Mouse (Mus musculus) midbrain, embryonic 15.5 days (tissue): Measurements from ENCODE around the gene Fat3. TPM values are rescaled to one million over a fixed set of nuclear protein-coding genes. Genes with fewer than 3 reads are reported as not detected.

Experiments used
- ATAC-seq: fragments of 200-750 bp; cut with Nextera tagmentation; replicated peaks from 2 replicates; pipeline ENCODE4 v1.8.0; 2017; ENCODE audit warnings: moderate TSS enrichment
- H3K27ac ChIP-seq: fragments of 300-500 bp; sonication (generic); 2 replicates; pipeline ENCODE4 v1.5.1; 2015; ENCODE audit warnings: mild to moderate bottlenecking, inconsistent platforms
- H3K27me3 ChIP-seq: fragments of 300-500 bp; sonication (generic); replicated peaks from 2 replicates; pipeline ENCODE4 v1.6.1; 2015; ENCODE audit warnings: inconsistent platforms
- H3K36me3 ChIP-seq: fragments of 300-500 bp; sonication (generic); replicated peaks from 2 replicates; pipeline ENCODE4 v1.6.1; 2015; ENCODE audit warnings: inconsistent platforms
- H3K4me1 ChIP-seq: fragments of 300-500 bp; sonication (generic); 2 replicates; pipeline ENCODE4 v1.6.1; 2015; ENCODE audit warnings: inconsistent platforms
- H3K4me2 ChIP-seq: fragments of 300-500 bp; sonication (generic); 2 replicates; pipeline ENCODE4 v1.6.1; 2015; ENCODE audit warnings: inconsistent platforms, mild to moderate bottlenecking, moderate library complexity
- H3K4me3 ChIP-seq: fragments of 300-500 bp; sonication (generic); 2 replicates; pipeline ENCODE4 v1.5.1; 2015; ENCODE audit warnings: mild to moderate bottlenecking, inconsistent platforms
- H3K9ac ChIP-seq: fragments of 300-500 bp; sonication (generic); 2 replicates; pipeline ENCODE4 v1.6.1; 2015; ENCODE audit warnings: mild to moderate bottlenecking, inconsistent platforms
- H3K9me3 ChIP-seq: fragments of 300-500 bp; sonication (generic); 2 replicates; pipeline ENCODE4 v1.6.1; 2016; ENCODE audit warnings: inconsistent platforms
- WGBS: fragments of 180-500 bp; shearing (Covaris S2); methylation state at CpG from one replicate; pipeline ENCODE4 v1.1.7; 2015; ENCODE audit warnings: mixed read lengths; 5-methylcytosine and 5-hydroxymethylcytosine counted together
- polyA plus RNA-seq: library from polyadenylated mRNA; unstranded; fragments of >200 nt; fragmentation: Nextera tagmentation; extraction: Ambion mirVana; gene quantifications from 2 replicates; pipeline ENCODE4 v1.2.1, GENCODE M21; 2015

The Fat3 gene
- polyA plus RNA-seq, 1 experiment from 2014 or later, result 15.5 TPM

DNA sequence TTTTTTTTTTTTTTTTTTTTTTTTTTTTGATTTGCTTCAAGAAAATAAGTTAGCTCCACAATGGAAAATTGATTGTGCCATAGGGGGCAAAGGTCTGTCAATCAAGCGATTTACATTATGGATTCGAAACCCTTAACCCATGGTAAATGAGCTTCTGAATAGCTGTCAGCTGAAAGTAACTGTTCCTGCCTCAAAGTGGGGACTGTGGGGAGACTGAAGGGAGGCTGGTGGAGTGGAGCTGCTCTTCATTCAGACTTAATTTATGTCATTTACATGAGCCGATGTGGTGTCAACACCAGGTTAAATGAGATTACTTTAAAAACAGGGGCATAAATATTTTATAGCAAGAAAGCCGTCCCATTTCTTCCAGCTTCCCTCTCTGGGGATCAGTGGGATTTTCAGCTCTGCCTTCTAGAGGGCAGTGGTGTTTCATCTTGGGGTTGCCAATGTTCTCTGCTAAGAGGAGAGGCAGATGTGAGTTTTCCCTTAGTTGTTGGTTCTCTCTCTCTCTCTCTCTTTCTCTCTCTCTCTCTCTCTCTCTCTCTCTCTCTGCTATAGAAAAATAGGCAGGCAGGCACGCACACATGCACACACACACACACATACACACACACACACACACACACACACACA is 581.6 kb downstream of the Fat3 start:
- no peak overlapping the region for H3K9ac ChIP-seq
- 33% methylated on average over 5 of the region's 5 CpGs for WGBS
- peak; percentile 57; the same call in 1 of the 2 replicates for ATAC-seq
- no peaks in the 10 kb centered on the region for H3K27me3 ChIP-seq
- no peaks in the 10 kb centered on the region for H3K4me1 ChIP-seq
- H3K4me2 ChIP-seq, result no peak overlapping the region
- H3K36me3 ChIP-seq, result peaks cover 9% of the 10 kb centered on the region; the same call in 1 of the 2 replicates
- no peak overlapping the region for H3K27ac ChIP-seq
- no peak overlapping the region for H3K4me3 ChIP-seq
- no peaks in the 10 kb centered on the region for H3K9me3 ChIP-seq

- Histone ChIP-seq H3K4me1 (no peaks in the 10 kb centered on the region), H3K4me2 (no peak overlapping the region), H3K36me3 (peaks cover 9% of the 10 kb centered on the region; the same call in 1 of the 2 replicates), H3K27ac (no peak overlapping the region), H3K9me3 (no peaks in the 10 kb centered on the region), H3K9ac (no peak overlapping the region), H3K4me3 (no peak overlapping the region), H3K27me3 (no peaks in the 10 kb centered on the region)
- ATAC-seq, result no peak
Observed at GRCm38 (mm10) chr9:15916600-15916999, 584.5 kb downstream of the Fat3 start.

GRCm38 (mm10) chr9:15912735-15913134 is 588.4 kb downstream of the Fat3 start:
- no peak overlapping the region for H3K27ac ChIP-seq
- 57% methylated on average over 1 of the region's 1 CpGs for WGBS

DNA sequence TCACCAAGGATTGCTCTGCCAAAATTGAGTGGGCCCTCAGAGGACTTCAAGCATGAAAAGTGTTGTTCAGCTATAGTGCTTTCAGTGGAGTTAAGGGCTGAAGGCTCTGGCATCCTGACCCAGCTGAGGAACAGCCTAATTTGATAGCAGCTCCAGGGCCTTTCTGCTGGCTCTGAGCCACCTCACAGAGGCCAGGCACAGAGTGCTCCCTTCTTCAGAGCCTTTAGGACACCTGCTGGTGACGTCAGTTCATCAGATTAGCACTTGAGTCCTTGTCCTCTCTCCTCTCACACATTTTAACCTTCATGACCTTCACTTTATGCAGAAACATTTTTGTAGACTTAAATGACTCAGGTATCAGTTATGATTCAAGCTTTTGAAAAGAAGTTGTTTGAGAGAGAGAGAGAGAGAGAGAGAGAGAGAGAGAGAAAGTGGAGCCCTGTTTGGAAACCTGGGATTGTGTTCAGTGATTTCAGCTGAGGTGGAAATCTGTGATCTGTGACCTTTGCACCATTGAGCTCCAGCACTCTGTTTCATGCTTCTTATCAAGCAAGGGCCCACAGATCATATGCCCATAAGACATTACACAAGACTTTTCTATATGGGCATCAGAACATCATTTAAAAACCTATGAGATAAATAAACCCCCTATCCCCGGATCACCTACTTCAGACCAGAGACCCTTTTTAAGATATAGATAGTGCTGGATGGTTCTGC is 591.5 kb downstream of the Fat3 start:
- no peak for ATAC-seq
- WGBS, result 70% methylated on average over 2 of the region's 2 CpGs
- H3K4me2 ChIP-seq, result no peak overlapping the region
- H3K27ac ChIP-seq, result no peak overlapping the region
- no peak overlapping the region for H3K4me3 ChIP-seq
- peaks cover under 1% of the 10 kb centered on the region; the same call in 1 of the 2 replicates for H3K4me1 ChIP-seq
- no peaks in the 10 kb centered on the region for H3K27me3 ChIP-seq
- H3K9me3 ChIP-seq, result no peaks in the 10 kb centered on the region
- no peak overlapping the region for H3K9ac ChIP-seq
- H3K36me3 ChIP-seq, result 0 out of 2 replicates have a peak, but pooled peaks cover under 1% of the 10 kb centered on the region

More at GRCm38 (mm10) chr9:15912735-15913134, 588.4 kb downstream of the Fat3 start:
- no peaks in the 10 kb centered on the region for H3K9me3 ChIP-seq
- H3K36me3 ChIP-seq, result 0 out of 2 replicates have a peak, but pooled peaks cover 3% of the 10 kb centered on the region
- H3K9ac ChIP-seq, result no peak overlapping the region
- H3K4me3 ChIP-seq, result no peak overlapping the region
- no peak overlapping the region for H3K4me2 ChIP-seq
- no peaks in the 10 kb centered on the region for H3K4me1 ChIP-seq
- ATAC-seq, result no peak
- H3K27me3 ChIP-seq, result no peaks in the 10 kb centered on the region

- 34% methylated on average over 9 of the region's 9 CpGs for WGBS
- Histone ChIP-seq H3K4me1 (peaks cover 7% of the 10 kb centered on the region), H3K9me3 (no peaks in the 10 kb centered on the region), H3K27ac (peak overlapping the region; percentile 60; the same call in 1 of the 2 replicates), H3K4me3 (no peak overlapping the region), H3K4me2 (no peak overlapping the region), H3K36me3 (no peaks in the 10 kb centered on the region), H3K27me3 (no peaks in the 10 kb centered on the region), H3K9ac (no peak overlapping the region)
- peak; percentile 69 for ATAC-seq
Observed at GRCm38 (mm10) chr9:15903948-15904750, 596.9 kb downstream of the Fat3 start.

- no peaks in the 10 kb centered on the region for H3K27me3 ChIP-seq
- H3K9ac ChIP-seq, result no peak overlapping the region
- H3K4me1 ChIP-seq, result no peaks in the 10 kb centered on the region
- H3K9me3 ChIP-seq, result no peaks in the 10 kb centered on the region
- no peak for ATAC-seq
- no peak overlapping the region for H3K4me3 ChIP-seq
- 48% methylated on average over 2 of the region's 2 CpGs for WGBS
- no peak overlapping the region for H3K27ac ChIP-seq
- H3K4me2 ChIP-seq, result no peak overlapping the region
- H3K36me3 ChIP-seq, result no peaks in the 10 kb centered on the region
Observed at GRCm38 (mm10) chr9:15898112-15898511, 603.0 kb downstream of the Fat3 start.

DNA sequence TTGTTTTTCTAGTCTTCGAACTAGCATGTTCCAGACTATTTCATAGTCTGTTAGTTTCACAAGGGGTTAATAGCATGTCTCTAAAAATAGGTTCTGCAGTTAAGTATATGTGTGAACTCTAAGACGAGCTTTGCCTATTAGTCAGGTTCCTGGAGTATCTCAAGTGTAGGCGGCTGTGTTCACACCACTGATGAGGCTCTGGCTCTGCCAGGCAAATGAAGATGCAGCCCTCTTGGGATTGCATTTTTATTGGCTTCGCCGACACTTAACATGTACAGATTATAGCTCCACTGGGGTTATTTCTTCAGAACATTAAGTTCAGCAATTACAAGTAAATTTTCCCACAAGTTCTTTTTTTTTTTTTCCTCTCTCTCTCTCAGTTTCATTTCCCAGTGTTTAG is 614.3 kb downstream of the Fat3 start:
- ATAC-seq, result no peak
- H3K4me1 ChIP-seq, result 0 out of 2 replicates have a peak, but pooled peaks cover 3% of the 10 kb centered on the region
- no peak overlapping the region for H3K9ac ChIP-seq
- 77% methylated on average over 5 of the region's 5 CpGs for WGBS
- H3K9me3 ChIP-seq, result no peaks in the 10 kb centered on the region
- H3K4me3 ChIP-seq, result no peak overlapping the region
- H3K4me2 ChIP-seq, result no peak overlapping the region
- no peaks in the 10 kb centered on the region for H3K36me3 ChIP-seq
- no peaks in the 10 kb centered on the region for H3K27me3 ChIP-seq
- H3K27ac ChIP-seq, result no peak overlapping the region

GRCm38 (mm10) chr9:15880754-15881153 is 620.3 kb downstream of the Fat3 start:
- no peak overlapping the region for H3K27ac ChIP-seq
- H3K27me3 ChIP-seq, result no peaks in the 10 kb centered on the region
- H3K9me3 ChIP-seq, result no peaks in the 10 kb centered on the region
- no peak overlapping the region for H3K9ac ChIP-seq
- H3K36me3 ChIP-seq, result no peaks in the 10 kb centered on the region
- H3K4me1 ChIP-seq, result no peaks in the 10 kb centered on the region
- ATAC-seq, result peak; percentile 56; the same call in 1 of the 2 replicates
- H3K4me3 ChIP-seq, result no peak overlapping the region
- no peak overlapping the region for H3K4me2 ChIP-seq

- no peak overlapping the region for H3K4me3 ChIP-seq
- no peaks in the 10 kb centered on the region for H3K36me3 ChIP-seq
- ATAC-seq, result peak; percentile 60; the same call in 1 of the 2 replicates
Observed at GRCm38 (mm10) chr9:15880160-15880603, 620.9 kb downstream of the Fat3 start.

GRCm38 (mm10) chr9:15874506-15875160 is 626.5 kb downstream of the Fat3 start, which contains the start of gene Mtnr1b:
Mtnr1b (minus strand) TSS chr9:15874556.
- Histone ChIP-seq H3K27ac (no peak within 1 kb of the TSS), H3K4me3 (no peak within 1 kb of the TSS), H3K9ac (no peak within 1 kb of the TSS), H3K36me3 (no peaks in the 10 kb centered on the region), H3K4me2 (0 out of 2 replicates have a peak within 1 kb of the TSS, but pooled peaks have one; percentile 0), H3K27me3 (0 out of 2 replicates have a peak, but pooled peaks cover 3% of the 10 kb centered on the region), H3K9me3 (no peaks in the 10 kb centered on the region), H3K4me1 (no peaks in the 10 kb centered on the region)
- no peak for ATAC-seq
- WGBS, result 64% methylated on average over 19 of the region's 19 CpGs

More at GRCm38 (mm10) chr9:15880160-15880603, 620.9 kb downstream of the Fat3 start:
- Histone ChIP-seq H3K9ac (no peak overlapping the region), H3K9me3 (no peaks in the 10 kb centered on the region), H3K27ac (no peak overlapping the region), H3K27me3 (no peaks in the 10 kb centered on the region), H3K4me1 (no peaks in the 10 kb centered on the region), H3K4me2 (no peak overlapping the region)
- 28% methylated on average over 3 of the region's 3 CpGs for WGBS

DNA sequence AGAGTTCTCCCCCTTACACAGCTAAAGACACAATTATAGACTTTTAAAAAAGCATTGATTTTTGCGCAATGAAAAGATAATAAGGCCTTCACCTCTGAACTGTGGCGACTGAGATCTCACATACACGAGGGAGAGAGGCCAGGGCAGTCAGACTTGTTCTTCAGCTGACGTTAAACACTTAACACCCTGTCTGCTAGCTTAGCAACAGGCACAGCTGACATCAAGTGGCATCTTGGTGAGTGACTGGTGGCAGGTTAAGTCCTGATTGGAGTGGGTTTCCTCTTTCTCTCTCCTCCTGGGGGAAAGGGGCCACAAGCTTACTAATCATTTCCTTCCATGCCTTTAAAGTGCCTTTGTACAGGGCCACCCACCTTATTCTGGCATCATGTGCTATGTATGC is 631.1 kb downstream of the Fat3 start:
- Histone ChIP-seq H3K27ac (no peak overlapping the region), H3K36me3 (no peaks in the 10 kb centered on the region), H3K4me3 (no peak overlapping the region), H3K4me2 (no peak overlapping the region), H3K9me3 (no peaks in the 10 kb centered on the region), H3K4me1 (no peaks in the 10 kb centered on the region), H3K27me3 (0 out of 2 replicates have a peak, but pooled peaks cover 3% of the 10 kb centered on the region), H3K9ac (no peak overlapping the region)
- 72% methylated on average over 4 of the region's 4 CpGs for WGBS
- no peak for ATAC-seq
